Mouse (Mus musculus) adrenal gland, postnatal 4 days (tissue): Measurements from ENCODE around the gene Doc2a. TPM values are rescaled to one million over a fixed set of nuclear protein-coding genes. Genes with fewer than 3 reads are reported as not detected.
A peak's percentile ranks its signal among the peaks of the same experiment; 100 is the strongest.

Source experiments
- DNase-seq, 2 experiments: peaks; one replicate each; pipeline ENCODE4 v3.0.0; 2021 to 2022; ENCODE audit warnings: low spot score in 2 of 2, mixed read lengths in 2 of 2
- total RNA-seq, 2 experiments: library from RNA; stranded (reverse); gene quantifications; 2 replicates each; pipeline ENCODE4 v1.2.3; 2021

Gene Doc2a
- total RNA-seq, 2 experiments from 2014 or later = 3.1 to 3.6 TPM

GRCm38 (mm10) chr7:126823202-126823711 is 24.0 kb upstream of the Doc2a start:
- no peak for DNase-seq

GRCm38 (mm10) chr7:126823940-126824339 is 23.3 kb upstream of the Doc2a start:
- no peak for DNase-seq

DNA sequence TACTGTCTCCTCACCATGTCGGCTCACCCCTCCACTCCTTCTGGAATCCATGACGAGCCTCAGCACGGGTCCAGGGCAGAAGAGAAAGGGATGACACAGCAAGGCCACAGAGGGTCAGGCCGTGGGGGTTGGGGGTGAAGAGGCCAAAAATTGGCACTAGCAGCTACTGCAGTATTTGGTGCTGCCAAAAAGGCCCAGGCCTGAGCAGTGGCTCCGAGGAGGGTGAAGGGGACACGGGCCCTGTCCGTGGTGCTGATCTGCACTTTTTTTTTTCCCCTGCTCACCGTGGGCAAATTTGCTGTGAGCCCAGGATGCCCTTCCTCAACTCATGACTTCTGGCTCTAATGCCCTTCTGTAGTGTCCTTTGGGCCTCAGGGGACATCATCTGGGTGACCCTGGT is 21.8 kb upstream of the Doc2a start:
- DNase-seq = no peak

GRCm38 (mm10) chr7:126825952-126826351 is 21.3 kb upstream of the Doc2a start:
- DNase-seq = no peak

DNA sequence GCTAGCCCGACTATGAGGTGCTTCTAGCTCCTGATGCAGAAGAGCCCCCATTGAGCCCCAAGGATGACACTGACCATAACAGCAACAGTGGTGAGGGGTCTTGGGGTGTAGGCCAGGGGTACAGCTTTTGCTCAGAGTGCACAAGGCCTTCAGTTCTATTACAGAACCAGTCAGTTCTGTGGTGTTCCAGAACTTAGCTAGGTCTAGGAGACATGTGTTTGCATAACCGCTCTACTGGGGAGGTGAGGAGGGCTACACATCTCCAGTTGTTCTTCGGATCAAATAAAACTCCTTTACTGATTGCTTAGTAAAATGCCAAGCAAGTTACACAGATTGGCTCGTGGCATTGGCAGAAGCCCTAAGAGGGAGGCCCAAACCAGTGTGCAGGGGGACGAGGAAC is 15.7 kb upstream of the Doc2a start, which contains the start of gene 4930451I11Rik:
4930451I11Rik (minus strand) TSS at position 101 of the 400 bp plus-strand sequence.
- no peak for DNase-seq

- DNase-seq = peak in 1 of 2 experiments; percentile 58
Measured at GRCm38 (mm10) chr7:126832036-126832598, 15.1 kb upstream of the Doc2a start.

GRCm38 (mm10) chr7:126833294-126833693 is 13.9 kb upstream of the Doc2a start:
- DNase-seq = no peak

GRCm38 (mm10) chr7:126843276-126843675 is 3.9 kb upstream of the Doc2a start:
- no peak for DNase-seq

DNA sequence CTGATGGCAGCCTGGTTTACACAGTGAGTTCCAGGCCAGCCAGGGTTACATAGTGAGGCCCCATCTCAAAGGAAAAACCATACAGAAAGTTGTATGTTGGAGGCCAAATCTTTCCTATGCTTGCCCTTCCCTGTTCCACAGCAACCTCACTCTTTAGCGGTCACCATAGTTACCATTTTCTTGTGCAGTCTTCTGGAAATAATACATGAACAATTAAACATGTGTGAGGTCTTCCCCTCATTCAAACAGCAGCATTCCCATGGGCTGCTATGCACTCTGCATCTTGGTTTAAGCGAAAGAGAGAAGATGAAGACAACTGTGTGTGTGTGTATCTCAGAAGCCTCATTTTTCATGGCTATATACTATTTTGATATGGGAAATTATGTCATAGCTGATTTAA is 1.7 kb upstream of the Doc2a start:
- no peak for DNase-seq

DNA sequence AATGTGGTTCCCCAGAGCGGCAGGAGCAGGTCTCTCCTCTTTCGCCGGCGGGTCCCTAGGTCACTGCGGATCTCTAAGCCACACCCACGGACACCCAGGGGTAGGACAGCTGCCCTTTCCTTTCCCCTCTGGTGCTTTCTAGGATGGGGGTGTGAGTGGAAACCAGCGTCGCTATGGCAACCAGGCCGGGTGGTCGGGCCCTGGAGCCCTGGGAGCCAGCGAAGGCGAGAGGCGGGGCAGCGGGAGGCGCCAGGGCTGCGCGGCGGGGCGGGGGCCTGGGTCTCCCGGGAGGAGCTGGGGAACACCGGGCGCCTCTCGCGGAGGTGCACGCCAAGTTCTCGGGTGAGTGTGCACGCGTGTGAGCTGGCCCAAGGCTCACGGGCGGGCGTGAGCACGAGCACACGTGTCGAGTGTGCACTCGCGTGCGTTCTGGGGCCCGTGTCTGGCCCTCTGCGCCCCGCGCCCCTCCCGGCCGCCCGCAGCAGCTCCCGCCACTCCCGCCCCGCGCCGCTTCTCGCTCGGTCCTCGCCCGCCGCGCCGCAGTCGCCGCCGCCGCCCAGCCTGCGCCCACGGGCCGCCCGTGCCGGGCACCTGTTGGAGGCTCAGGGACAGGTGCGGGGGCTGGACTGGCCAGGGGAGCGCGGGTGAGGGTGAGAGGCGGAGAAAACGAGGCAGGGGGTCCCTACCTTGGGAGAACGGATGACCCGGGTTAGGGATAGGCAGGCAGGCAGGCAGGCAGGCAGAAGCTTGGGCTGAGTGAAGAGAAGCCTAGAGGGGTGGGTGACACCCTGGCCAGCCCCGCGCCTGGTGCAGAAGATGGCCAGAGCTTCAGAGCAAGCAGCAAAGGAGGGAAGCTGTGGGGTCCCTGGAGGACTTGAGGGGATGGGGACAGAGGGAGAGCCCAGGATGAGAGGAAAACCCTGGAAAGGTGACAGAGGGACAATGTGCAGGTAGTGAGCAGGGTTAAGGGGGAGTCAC is 494 bp downstream of the Doc2a start:
- DNase-seq = no peak

- no peak for DNase-seq
Measured at GRCm38 (mm10) chr7:126848794-126849193, 1.6 kb downstream of the Doc2a start.

GRCm38 (mm10) chr7:126850161-126850560 is 2.9 kb downstream of the Doc2a start:
- DNase-seq = no peak

GRCm38 (mm10) chr7:126851192-126851591 is 4.0 kb downstream of the Doc2a start:
- DNase-seq = no peak

- no peak for DNase-seq
Measured at GRCm38 (mm10) chr7:126853454-126853853, 6.2 kb downstream of the Doc2a start.

- no peak for DNase-seq
Measured at GRCm38 (mm10) chr7:126855641-126856040, 8.4 kb downstream of the Doc2a start.

DNA sequence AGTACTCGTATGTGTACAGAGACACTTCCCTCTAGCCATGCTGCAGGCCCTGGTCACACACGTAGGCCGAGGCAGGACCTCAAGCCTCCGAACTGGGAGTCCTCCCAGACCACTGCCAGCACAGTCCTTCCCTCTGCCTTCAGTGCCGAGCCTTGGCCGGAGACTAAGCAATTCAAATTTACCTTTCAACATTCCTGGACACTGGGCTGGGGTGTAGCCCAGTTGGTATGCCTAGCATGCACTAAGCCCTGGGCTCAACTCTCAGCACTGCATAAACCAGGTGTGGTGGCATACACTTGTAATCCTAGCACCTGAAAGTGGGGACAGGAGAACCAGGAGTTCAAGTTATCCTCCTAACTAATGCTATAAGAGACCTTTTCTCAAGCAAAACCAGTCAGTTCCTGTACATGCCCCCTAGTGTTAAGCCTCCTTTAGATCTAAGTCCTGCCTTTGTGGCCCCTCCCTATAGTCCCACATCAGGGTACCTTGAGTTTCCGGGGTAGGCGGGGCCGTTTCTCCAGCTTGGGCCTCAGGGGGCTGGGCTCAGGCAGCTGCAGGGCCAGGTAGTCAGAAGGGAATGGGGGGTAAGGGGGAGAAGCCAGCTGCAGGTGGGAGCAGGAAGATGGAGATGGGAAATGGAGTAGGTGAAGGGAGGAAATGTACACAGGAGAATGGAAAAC is 9.7 kb downstream of the Doc2a start:
- DNase-seq = no peak

DNA sequence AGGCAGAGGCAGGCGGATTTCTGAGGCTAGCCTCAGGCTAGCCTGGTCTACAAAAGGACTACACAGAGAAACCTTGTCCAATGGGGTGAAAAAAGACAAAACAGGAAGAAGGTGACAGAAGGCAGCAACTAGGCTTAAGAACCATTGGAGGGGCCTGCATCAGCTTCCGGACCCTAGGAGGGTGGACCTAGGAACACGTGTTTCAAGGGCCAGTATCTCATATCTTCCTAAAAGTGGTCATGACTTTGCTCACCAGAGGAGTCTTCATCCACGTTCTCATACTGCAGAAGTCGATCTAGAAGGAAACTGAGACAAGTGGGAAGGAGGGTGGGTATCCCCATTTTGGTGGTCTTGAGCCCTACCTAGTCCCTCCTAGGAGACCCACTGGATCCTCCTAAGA is 13.8 kb downstream of the Doc2a start:
- no peak for DNase-seq

GRCm38 (mm10) chr7:126861429-126862130 is 14.4 kb downstream of the Doc2a start, which contains the start of gene Hirip3:
Hirip3 (plus strand) TSS chr7:126861972.
- DNase-seq = peak; percentile 84 to 95

- DNase-seq = peak; percentile 78 to 90
Measured at GRCm38 (mm10) chr7:126862147-126862784, 15.1 kb downstream of the Doc2a start, which contains the start of gene Ino80e. Ino80e (minus strand) TSS chr7:126862377.

GRCm38 (mm10) chr7:126863791-126864190 is 16.6 kb downstream of the Doc2a start:
- DNase-seq = no peak
